Mouse (Mus musculus) cortical plate, adult 2 months (tissue): Measurements from ENCODE around the gene Srebf2.

Experiments used
- CTCF ChIP-seq: fragments of 200-500 bp; IDR thresholded peaks from 2 replicates; pipeline ENCODE4 v1.5.1; 2011; ENCODE audit warnings: mild to moderate bottlenecking, control low read depth, low read length; ENCODE audit not compliant: insufficient read depth; ENCODE audit errors: extremely low read depth
- POLR2A ChIP-seq: fragments of 200-500 bp; IDR thresholded peaks from 2 replicates; pipeline ENCODE4 v1.6.1; 2011; ENCODE audit warnings: mild to moderate bottlenecking, low read length, control low read depth; ENCODE audit not compliant: insufficient read depth; ENCODE audit errors: extremely low read depth

GRCm38 (mm10) chr15:82182311-82182710 is 35.3 kb downstream of the Srebf2 start:
- TF ChIP-seq CTCF (no peak), POLR2A (no peak)
